In the genomic region with DNA sequence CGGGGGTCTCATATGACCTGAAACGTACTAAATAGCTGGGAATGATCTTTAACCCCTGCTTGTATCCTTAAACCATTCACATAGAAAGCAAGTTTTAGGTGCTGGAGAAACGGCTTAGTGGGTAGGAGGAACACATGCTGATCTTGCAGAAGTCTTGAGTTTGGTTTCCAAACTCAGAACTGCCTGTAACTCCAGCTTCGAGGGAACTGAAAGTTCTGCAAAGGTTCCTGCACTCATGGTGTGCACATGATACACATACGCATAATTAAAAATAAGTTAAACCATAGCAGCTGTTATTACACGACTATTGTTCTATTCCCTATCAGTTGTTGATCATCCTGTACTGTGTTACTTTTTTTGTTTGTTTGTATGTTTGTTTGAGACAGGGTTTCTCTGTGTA, we compare ENCODE assay signal across 20 mouse cellular contexts.
"Had no signal": no experiment of that assay in that cellular context is flagged by ENCODE, and none has a peak within 500 bp of the region (broad histone marks: within the 10 kb centered on the region; RNA-seq: fewer than 3 reads in every experiment).

No protein-coding gene starts in this region.

- H3K4me3 ChIP-seq: megakaryocyte, embryonic 14.5 days; midbrain, embryonic 12.5 days; myocyte; neural tube, embryonic 13.5 days; neural tube, embryonic 15.5 days had no signal

- H3K9me3 ChIP-seq: midbrain, embryonic 12.5 days; neural tube, embryonic 13.5 days; neural tube, embryonic 15.5 days had no signal

- DNase-seq: lung, adult 18-20 months; lung, embryonic 14.5 days; lung, postnatal 10 days; lung, postnatal 36 days; midbrain, embryonic 14.5 days; retina, postnatal 1 day; right cerebral cortex, adult 18-20 months; right cerebral cortex, postnatal 25 days; right cerebral cortex, postnatal 4 days; spleen, adult 18-20 months; thymus, adult 18-20 months; thymus, postnatal 14 days; thymus, postnatal 36 days had no signal

- H3K9ac ChIP-seq: liver, embryonic 14.5 days; lung, embryonic 14.5 days; midbrain, embryonic 12.5 days; neural tube, embryonic 13.5 days; neural tube, embryonic 15.5 days had no signal

- H3K4me2 ChIP-seq: lung, embryonic 14.5 days; midbrain, embryonic 12.5 days; neural tube, embryonic 13.5 days; neural tube, embryonic 15.5 days had no signal

- H3K27ac ChIP-seq: liver, embryonic 14.5 days; midbrain, embryonic 12.5 days; neural tube, embryonic 13.5 days; neural tube, embryonic 15.5 days had no signal

- H3K4me1 ChIP-seq: megakaryocyte, embryonic 14.5 days; midbrain, embryonic 12.5 days; neural tube, embryonic 13.5 days; neural tube, embryonic 15.5 days had no signal

- ATAC-seq: midbrain, embryonic 16.5 days had no signal

- H3K27me3 ChIP-seq: midbrain, embryonic 12.5 days; neural tube, embryonic 13.5 days; neural tube, embryonic 15.5 days had no signal
